Mouse (Mus musculus) heart, postnatal 25 days (tissue): ENCODE results near the gene Fam53b. TPM values are rescaled to one million over a fixed set of nuclear protein-coding genes. Genes with fewer than 3 reads are reported as not detected.
"Not testable (repeated sequence)": the region's sequence is repeated elsewhere in the genome, so short reads cannot be mapped to it uniquely, and the experiment has no call there.

Experiments used
- DNase-seq: peaks from one replicate; pipeline ENCODE4 v3.0.0; 2022; ENCODE audit warnings: low spot score
- intact Hi-C: fragments of 180-260 bp; cut with DNase I; formaldehyde crosslinking; loops from one replicate; pipeline ENCODE4 v1.15.1; 2025
- total RNA-seq, 2 experiments: library from RNA; stranded (reverse); gene quantifications; 2 replicates each; pipeline ENCODE4 v1.2.3; 2021

Fam53b gene
- total RNA-seq, 2 experiments from 2014 or later: 25.8 to 26.8 TPM

GRCm38 (mm10) chr7:132675922-132676321 is 137.8 kb downstream of the Fam53b start:
- intact Hi-C loops: no loop called here
- DNase-seq: no peak

GRCm38 (mm10) chr7:132673931-132674755 is 139.5 kb downstream of the Fam53b start:
- DNase-seq: peak; percentile 71
- intact Hi-C loops: loop anchor here (1.0 to 5.0 kb wide), 5 partner anchors 18 to 137 kb away; no protein-coding TSS in a partner anchor

- peak; percentile 77 for DNase-seq
Measured at GRCm38 (mm10) chr7:132672481-132672959, 141.2 kb downstream of the Fam53b start.

GRCm38 (mm10) chr7:132670863-132671165 is 142.9 kb downstream of the Fam53b start:
- DNase-seq: peak; percentile 76
- intact Hi-C loops: loop anchor here (5.0 kb wide), 3 partner anchors 41 to 96 kb away; no protein-coding TSS in a partner anchor

More at GRCm38 (mm10) chr7:132672481-132672959, 141.2 kb downstream of the Fam53b start:
- intact Hi-C loops: loop anchor here (2.0 to 5.0 kb wide), 4 partner anchors 40 to 138 kb away; no protein-coding TSS in a partner anchor

- intact Hi-C loops: loop anchor here (5.0 to 10.0 kb wide), 4 partner anchors 42 to 455 kb away; partner anchors contain the start of genes Ctbp2 and Fgfr2
Measured at GRCm38 (mm10) chr7:132669999-132670862, 143.5 kb downstream of the Fam53b start.

GRCm38 (mm10) chr7:132668604-132669003 is 145.1 kb downstream of the Fam53b start:
- peak; percentile 54 for DNase-seq

More at GRCm38 (mm10) chr7:132669999-132670862, 143.5 kb downstream of the Fam53b start:
- DNase-seq: peak; percentile 34

GRCm38 (mm10) chr7:132666516-132666915 is 147.2 kb downstream of the Fam53b start:
- intact Hi-C loops: loop anchor here (10.0 kb wide), 1 partner anchor 458 kb away; the partner anchor contains the start of genes Ctbp2 and Fgfr2
- no peak for DNase-seq

More at GRCm38 (mm10) chr7:132668604-132669003, 145.1 kb downstream of the Fam53b start:
- intact Hi-C loops: loop anchor here (10.0 kb wide), 1 partner anchor 456 kb away; the partner anchor contains the start of genes Ctbp2 and Fgfr2

GRCm38 (mm10) chr7:132665664-132666382 is 147.9 kb downstream of the Fam53b start:
- no peak for DNase-seq
- intact Hi-C loops: loop anchor here (10.0 kb wide), 1 partner anchor 459 kb away; the partner anchor contains the start of genes Ctbp2 and Fgfr2

GRCm38 (mm10) chr7:132664815-132665214 is 148.9 kb downstream of the Fam53b start:
- intact Hi-C loops: loop anchor here (10.0 kb wide), 1 partner anchor 460 kb away; the partner anchor contains the start of genes Ctbp2 and Fgfr2
- DNase-seq: no peak

- intact Hi-C loops: loop anchor here (10.0 kb wide), 1 partner anchor 462 kb away; the partner anchor contains the start of genes Ctbp2 and Fgfr2
- DNase-seq: not testable (repeated sequence)
Measured at GRCm38 (mm10) chr7:132662831-132663230, 150.9 kb downstream of the Fam53b start.

Other genes starting within 250 kb of the Fam53b start
- gene Oat, start 237.5 kb downstream of the Fam53b start, total RNA-seq: 100 to 1,000 TPM; 162 to 164 TPM
- not detected for gene Nkx1-2, start 214.2 kb downstream of the Fam53b start, total RNA-seq
- gene Lhpp, start 203.2 kb downstream of the Fam53b start, total RNA-seq: 10 to 100 TPM; 14.6 to 15.6 TPM
- 1 to 10 TPM; 9.6 to 9.8 TPM for gene Eef1akmt2, start 38.8 kb upstream of the Fam53b start, total RNA-seq
- gene Abraxas2, start 45.3 kb upstream of the Fam53b start, total RNA-seq: 10 to 100 TPM; 21.0 to 21.4 TPM
- gene Zranb1, start 117.3 kb upstream of the Fam53b start, total RNA-seq: 10 to 100 TPM; 28.4 to 34.8 TPM